Mouse (Mus musculus) liver, embryonic 11.5 days (tissue): Measurements from ENCODE around the gene Ssx2ip. TPM values are rescaled to one million over a fixed set of nuclear protein-coding genes. Genes with fewer than 3 reads are reported as not detected.

Source experiments
- ATAC-seq: fragments of 200-750 bp; cut with Nextera tagmentation; replicated peaks from 2 replicates; pipeline ENCODE4 v1.8.0; 2017; ENCODE audit warnings: moderate number of reproducible peaks, mild to moderate bottlenecking, moderate TSS enrichment, moderate library complexity; ENCODE audit not compliant: low FRiP score
- DNase-seq: peaks from one replicate; pipeline ENCODE4 v3.0.0-alpha.2; 2017; ENCODE audit warnings: low spot score
- H3K27ac ChIP-seq: fragments of 300-500 bp; sonication (generic); 2 replicates; pipeline ENCODE4 v1.5.1; 2014; ENCODE audit warnings: mild to moderate bottlenecking, low read depth, low read length, control low read depth
- H3K27me3 ChIP-seq: fragments of 300-500 bp; sonication (generic); replicated peaks from 2 replicates; pipeline ENCODE4 v1.6.1; 2014; ENCODE audit warnings: low read length, mixed read lengths; ENCODE audit not compliant: control insufficient read depth, insufficient read depth
- H3K36me3 ChIP-seq: fragments of 300-500 bp; sonication (generic); 2 replicates; pipeline ENCODE4 v1.6.1; 2014; ENCODE audit warnings: mild to moderate bottlenecking, low read length, moderate library complexity, mixed read lengths; ENCODE audit not compliant: control insufficient read depth, insufficient read depth
- H3K4me1 ChIP-seq: fragments of 300-500 bp; sonication (generic); replicated peaks from 2 replicates; pipeline ENCODE4 v1.6.1; 2014; ENCODE audit warnings: low read length, mixed read lengths; ENCODE audit not compliant: control insufficient read depth, insufficient read depth
- H3K4me2 ChIP-seq: fragments of 300-500 bp; sonication (generic); 2 replicates; pipeline ENCODE4 v1.6.1; 2014; ENCODE audit warnings: mild to moderate bottlenecking, control low read depth, moderate library complexity
- H3K4me3 ChIP-seq: fragments of 300-500 bp; sonication (generic); 2 replicates; pipeline ENCODE4 v1.5.1; 2014; ENCODE audit warnings: low read depth, low read length, control low read depth
- H3K9ac ChIP-seq: fragments of 300-500 bp; sonication (generic); 2 replicates; pipeline ENCODE4 v1.6.1; 2014; ENCODE audit warnings: low read depth, low read length, control low read depth
- H3K9me3 ChIP-seq: fragments of 300-500 bp; sonication (generic); 2 replicates; pipeline ENCODE4 v1.6.1; 2016; ENCODE audit warnings: low read length, inconsistent platforms, mixed read lengths; ENCODE audit not compliant: control insufficient read depth
- WGBS: fragments of 180-500 bp; shearing (Covaris S2); extraction: QIAGEN DNeasy Blood & Tissue Kit; methylation state at CpG from one replicate; pipeline ENCODE4 v1.1.7; 2014; 5-methylcytosine and 5-hydroxymethylcytosine counted together
- polyA plus RNA-seq: library from polyadenylated mRNA; unstranded; fragments of >200 nt; fragmentation: Nextera tagmentation; extraction: Ambion mirVana; gene quantifications from 2 replicates; pipeline ENCODE4 v1.2.1, GENCODE M21; 2014

Gene Ssx2ip
- polyA plus RNA-seq, 1 experiment from 2014 or later: 109 TPM

DNA sequence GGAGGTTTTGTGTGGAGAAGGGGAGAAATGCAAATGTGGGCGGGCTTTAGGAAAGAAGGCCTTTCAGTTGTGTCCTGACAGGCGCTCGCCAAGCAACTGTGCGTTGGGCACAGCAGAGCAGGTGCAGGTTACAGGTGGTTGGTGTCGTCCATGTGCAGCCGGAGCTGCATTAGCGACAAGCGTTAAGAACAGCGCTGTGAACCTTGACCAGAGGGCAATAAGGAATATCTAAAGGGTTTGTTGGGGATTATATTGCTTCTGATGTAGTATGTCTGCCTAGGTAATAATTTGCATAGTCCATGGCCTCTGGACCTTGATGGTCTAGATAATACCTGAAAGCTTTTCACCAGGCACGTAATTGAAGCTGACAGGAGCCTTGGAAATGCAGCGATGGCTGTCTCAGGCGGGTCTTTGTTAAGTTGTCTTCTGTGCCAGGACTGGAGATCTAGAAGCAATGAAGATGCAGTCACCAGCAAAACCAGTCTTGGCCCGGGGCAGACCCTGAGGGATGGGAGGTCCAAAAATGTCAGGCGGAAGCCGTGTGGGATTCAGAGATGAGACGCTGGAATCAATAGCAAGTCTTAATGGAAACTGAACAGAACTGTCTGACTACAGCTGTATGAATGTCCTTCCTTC, 2.8 kb downstream of the Ssx2ip start:
- no peak for DNase-seq
- Histone ChIP-seq H3K9ac (peak overlapping the region; percentile 20; the same call in 1 of the 2 replicates), H3K4me3 (peak overlapping the region; percentile 96), H3K9me3 (no peaks in the 10 kb centered on the region), H3K36me3 (peaks cover 4% of the 10 kb centered on the region; the same call in 1 of the 2 replicates), H3K4me2 (peak overlapping the region; percentile 96), H3K27ac (no peak overlapping the region), H3K27me3 (no peaks in the 10 kb centered on the region), H3K4me1 (peaks cover 50% of the 10 kb centered on the region)
- WGBS: 94% methylated on average over 16 of the region's 16 CpGs
- ATAC-seq: no peak

DNA sequence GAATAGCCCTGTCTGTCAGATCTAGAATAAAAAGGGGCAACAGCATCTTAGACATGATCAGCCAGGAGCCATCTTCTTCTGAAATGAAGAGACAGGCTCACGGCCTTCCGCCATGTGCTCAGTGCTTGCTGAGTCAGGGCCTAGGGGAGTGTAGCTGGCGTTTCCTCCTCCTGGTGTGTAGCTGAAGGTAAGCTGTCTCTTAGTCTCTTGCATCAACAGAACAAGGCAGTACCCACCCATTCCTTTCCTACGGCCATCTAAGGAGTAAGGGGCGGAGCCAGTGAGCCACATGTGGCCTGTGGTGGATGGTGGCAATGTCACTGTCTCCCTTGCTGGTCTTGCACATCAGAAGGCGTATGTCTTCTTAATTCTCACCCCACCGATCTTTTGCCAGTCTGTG, 5.7 kb downstream of the Ssx2ip start:
- Histone ChIP-seq H3K4me2 (peak overlapping the region; percentile 19; the same call in 1 of the 2 replicates), H3K4me1 (peaks cover 53% of the 10 kb centered on the region), H3K4me3 (no peak overlapping the region), H3K27me3 (no peaks in the 10 kb centered on the region), H3K9ac (no peak overlapping the region), H3K27ac (no peak overlapping the region; the same call in 1 of the 2 replicates), H3K36me3 (peaks cover 4% of the 10 kb centered on the region; the same call in 1 of the 2 replicates), H3K9me3 (no peaks in the 10 kb centered on the region)
- no peak for DNase-seq
- peak; percentile 48 for ATAC-seq
- WGBS: 59% methylated on average over 7 of the region's 7 CpGs

DNA sequence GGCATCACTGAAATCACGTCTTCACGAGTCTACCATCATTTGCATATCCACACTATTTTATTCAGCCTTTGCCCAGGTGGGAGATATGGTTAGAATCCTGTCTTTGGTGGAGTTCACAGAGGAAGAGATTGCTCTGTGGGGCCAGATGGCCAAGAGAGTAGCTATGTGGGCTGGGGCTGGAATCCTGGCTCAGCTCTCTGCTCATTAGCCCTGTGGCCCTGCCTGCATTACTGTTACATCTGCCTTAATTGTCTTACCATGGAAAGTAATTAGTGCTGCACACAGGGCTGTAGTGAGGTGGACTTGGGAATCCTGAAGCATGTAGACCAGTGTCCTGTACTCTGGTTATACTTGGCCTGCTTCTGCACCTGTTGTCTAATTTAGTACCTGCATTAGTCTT, 7.6 kb downstream of the Ssx2ip start:
- DNase-seq (no peak), ATAC-seq (no peak)
- Histone ChIP-seq H3K4me3 (no peak overlapping the region), H3K36me3 (peaks cover 6% of the 10 kb centered on the region; the same call in 1 of the 2 replicates), H3K9ac (no peak overlapping the region), H3K27ac (no peak overlapping the region), H3K4me1 (peaks cover 44% of the 10 kb centered on the region), H3K9me3 (no peaks in the 10 kb centered on the region), H3K4me2 (no peak overlapping the region; the same call in 1 of the 2 replicates), H3K27me3 (no peaks in the 10 kb centered on the region)
- WGBS: 90% methylated on average over 2 of the region's 2 CpGs

DNA sequence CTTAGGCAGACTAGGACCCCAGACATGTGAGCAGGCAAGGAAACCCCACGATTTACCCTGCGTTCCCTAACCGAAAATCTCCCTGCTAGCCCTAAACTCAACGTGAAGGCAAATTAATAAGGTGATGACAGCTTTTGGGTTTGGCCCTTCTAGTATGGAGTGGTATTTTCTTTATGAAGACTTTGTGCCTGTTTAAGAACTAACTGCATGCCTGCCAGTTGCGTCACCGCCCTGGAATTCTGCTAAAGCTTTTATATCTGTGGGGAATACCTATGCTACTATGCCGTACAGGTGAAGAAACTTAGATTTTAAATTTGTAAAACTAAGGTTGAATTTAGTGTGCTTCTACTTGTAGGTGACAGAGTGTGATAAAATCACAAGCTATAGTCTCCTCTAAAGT, 8.0 kb downstream of the Ssx2ip start:
- Histone ChIP-seq H3K4me2 (no peak overlapping the region), H3K27ac (no peak overlapping the region), H3K4me1 (peaks cover 44% of the 10 kb centered on the region), H3K9me3 (no peaks in the 10 kb centered on the region), H3K36me3 (peaks cover 9% of the 10 kb centered on the region; the same call in 1 of the 2 replicates), H3K27me3 (no peaks in the 10 kb centered on the region), H3K9ac (no peak overlapping the region), H3K4me3 (no peak overlapping the region)
- no peak for DNase-seq
- ATAC-seq: no peak
- WGBS: 94% methylated on average over 7 of the region's 7 CpGs

DNA sequence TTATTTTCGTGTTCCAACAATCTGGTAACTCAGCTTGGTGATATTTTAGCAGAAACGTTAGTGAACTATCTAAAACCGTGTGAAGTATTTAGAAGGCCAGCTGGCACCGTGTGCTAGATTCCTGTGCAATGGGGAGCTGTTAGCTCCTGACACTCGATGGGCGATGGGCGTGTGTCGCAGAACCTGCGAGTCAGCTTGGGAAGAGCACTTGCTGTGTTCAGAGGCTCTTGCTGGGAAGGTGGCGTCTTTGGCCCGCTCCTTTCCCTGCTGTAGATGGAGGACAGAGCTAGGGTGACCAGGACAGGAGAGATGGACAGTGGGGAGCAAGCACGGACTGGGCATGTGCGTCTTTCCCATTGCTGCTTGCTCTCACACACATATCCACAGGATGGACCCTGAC, 8.6 kb downstream of the Ssx2ip start:
- Histone ChIP-seq H3K4me1 (peaks cover 44% of the 10 kb centered on the region), H3K4me3 (no peak overlapping the region), H3K36me3 (peaks cover 8% of the 10 kb centered on the region; the same call in 1 of the 2 replicates), H3K27ac (no peak overlapping the region), H3K4me2 (no peak overlapping the region), H3K9ac (no peak overlapping the region), H3K9me3 (no peaks in the 10 kb centered on the region), H3K27me3 (no peaks in the 10 kb centered on the region)
- DNase-seq (no peak), ATAC-seq (no peak)
- 92% methylated on average over 13 of the region's 13 CpGs for WGBS

DNA sequence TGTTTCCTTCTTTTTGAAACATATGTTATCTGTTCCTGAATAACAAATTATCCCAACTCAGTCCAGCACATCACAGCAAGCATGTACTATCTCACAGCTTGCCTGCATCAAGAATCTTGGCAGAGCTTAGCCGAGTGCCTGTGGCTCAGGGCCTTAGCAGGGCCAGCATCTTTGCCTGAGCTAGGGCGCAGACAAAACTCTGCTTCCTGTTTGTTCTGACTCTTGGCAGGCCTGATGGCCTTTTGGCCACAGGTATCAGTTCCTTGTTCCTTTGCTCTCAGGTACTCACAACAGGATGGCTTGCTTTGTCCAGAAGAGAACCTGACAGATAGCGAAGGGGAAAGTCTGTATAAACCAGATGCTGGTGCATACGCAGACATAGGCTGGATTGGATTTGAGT, 9.6 kb downstream of the Ssx2ip start:
- Histone ChIP-seq H3K9me3 (no peaks in the 10 kb centered on the region), H3K9ac (no peak overlapping the region), H3K27ac (no peak overlapping the region), H3K4me2 (no peak overlapping the region), H3K4me1 (peaks cover 42% of the 10 kb centered on the region), H3K4me3 (no peak overlapping the region), H3K36me3 (peaks cover 11% of the 10 kb centered on the region; the same call in 1 of the 2 replicates), H3K27me3 (no peaks in the 10 kb centered on the region)
- no peak for DNase-seq
- no peak for ATAC-seq
- WGBS: 83% methylated on average over 4 of the region's 4 CpGs

DNA sequence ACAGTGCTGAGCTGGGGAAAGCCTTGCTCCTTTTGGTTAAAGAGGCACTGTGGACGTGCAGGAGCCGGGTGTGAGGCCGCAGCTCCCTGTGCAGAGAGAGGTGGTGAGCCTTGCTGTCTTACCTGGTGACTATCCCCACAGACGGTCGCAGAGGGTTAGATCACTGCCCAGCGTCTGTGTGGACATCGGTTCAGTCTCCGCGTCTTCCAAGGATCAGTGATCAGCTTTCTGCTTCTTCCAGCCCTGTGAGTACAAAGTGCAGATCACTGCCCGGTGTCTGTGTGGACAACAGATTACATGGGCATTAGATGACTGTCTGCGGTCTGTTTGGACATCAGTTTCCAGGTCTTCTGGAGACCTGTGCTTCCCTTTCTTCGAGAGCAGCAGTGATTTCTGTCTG, 10.1 kb downstream of the Ssx2ip start:
- no peak overlapping the region for H3K27ac ChIP-seq
- 94% methylated on average over 12 of the region's 12 CpGs for WGBS

DNA sequence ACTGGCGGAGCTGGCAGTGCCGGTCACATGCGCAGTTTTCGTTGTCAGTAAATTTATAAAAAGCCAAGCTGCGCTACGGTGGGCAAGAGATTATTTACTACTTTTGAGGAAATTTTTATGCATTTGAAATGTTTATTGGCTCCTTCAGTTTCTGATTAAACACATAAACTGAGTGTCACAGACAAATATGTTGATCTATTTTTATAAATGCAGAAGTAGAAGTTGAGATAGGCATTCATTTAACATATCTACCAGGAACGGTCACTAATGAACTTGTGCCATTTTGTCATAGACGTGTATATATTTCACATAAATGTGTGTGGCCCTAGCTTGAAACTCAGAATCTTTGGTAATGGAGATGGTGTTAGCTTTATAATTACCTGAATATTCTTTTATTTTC, 13.4 kb downstream of the Ssx2ip start:
- H3K4me2 ChIP-seq: no peak overlapping the region
- no peak overlapping the region for H3K27ac ChIP-seq
- H3K9me3 ChIP-seq: no peaks in the 10 kb centered on the region
- no peak overlapping the region for H3K9ac ChIP-seq
- H3K4me3 ChIP-seq: no peak overlapping the region
- peaks cover 24% of the 10 kb centered on the region for H3K36me3 ChIP-seq
- H3K27me3 ChIP-seq: no peaks in the 10 kb centered on the region
- H3K4me1 ChIP-seq: peaks cover 13% of the 10 kb centered on the region; the same call in 1 of the 2 replicates
- WGBS: 91% methylated on average over 8 of the region's 8 CpGs
- ATAC-seq (no peak), DNase-seq (no peak)

More for the DNA sequence above, 10.1 kb downstream of the Ssx2ip start:
- Histone ChIP-seq H3K9ac (no peak overlapping the region), H3K27me3 (no peaks in the 10 kb centered on the region), H3K4me3 (no peak overlapping the region), H3K4me1 (peaks cover 39% of the 10 kb centered on the region), H3K36me3 (peaks cover 17% of the 10 kb centered on the region), H3K9me3 (no peaks in the 10 kb centered on the region), H3K4me2 (no peak overlapping the region)
- DNase-seq (no peak), ATAC-seq (no peak)

DNA sequence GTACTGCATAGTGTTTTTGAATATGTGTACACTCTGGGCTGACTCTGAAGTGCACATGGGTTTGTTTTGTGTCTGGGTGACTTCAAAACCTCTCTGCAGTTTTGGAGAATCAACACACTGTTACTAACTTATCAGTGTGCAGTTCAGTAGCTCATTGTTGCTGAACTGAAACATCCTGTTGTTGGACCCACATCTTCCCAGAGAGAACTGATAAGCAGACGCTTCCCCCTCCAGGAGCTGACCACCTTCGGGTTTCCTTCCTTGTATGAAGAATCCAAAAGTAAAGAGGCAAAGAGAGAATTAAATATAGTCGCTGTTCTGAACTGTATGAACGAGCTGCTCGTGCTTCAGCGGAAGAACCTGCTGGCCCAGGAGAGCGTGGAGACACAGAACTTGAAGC, 14.5 kb downstream of the Ssx2ip start:
- Histone ChIP-seq H3K27ac (no peak overlapping the region), H3K27me3 (no peaks in the 10 kb centered on the region), H3K4me2 (no peak overlapping the region), H3K9ac (no peak overlapping the region), H3K36me3 (peaks cover 26% of the 10 kb centered on the region), H3K4me1 (peaks cover 9% of the 10 kb centered on the region; the same call in 1 of the 2 replicates), H3K9me3 (no peaks in the 10 kb centered on the region), H3K4me3 (no peak overlapping the region)
- WGBS: 50% methylated on average over 7 of the region's 7 CpGs
- DNase-seq: no peak
- no peak for ATAC-seq
